ENCODE assay signal across 25 mouse cellular contexts in the genomic region with DNA sequence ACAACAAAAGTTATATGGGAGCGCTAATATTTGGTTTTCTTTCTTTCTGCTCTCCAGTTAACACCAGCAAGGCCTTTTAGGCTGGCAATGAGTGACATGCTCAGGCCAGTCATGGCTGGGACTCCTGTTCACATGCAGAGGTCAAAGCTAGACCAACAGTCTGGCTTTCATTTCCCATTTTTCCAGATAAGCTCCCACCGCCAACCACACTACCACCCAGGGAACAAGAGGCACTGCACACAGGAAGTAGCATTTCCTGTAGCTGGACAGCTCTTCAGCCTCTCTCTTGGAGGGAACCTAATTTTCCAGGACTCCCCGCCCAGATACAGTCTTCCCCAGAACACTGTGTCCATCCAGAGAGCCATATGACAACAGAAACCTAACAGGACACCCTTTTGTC.
DNase-seq lines count a peak whose midpoint lies in the region; ATAC-seq and TF ChIP-seq lines count a peak whose summit lies in the region.
"Had no signal": no experiment of that assay in that cellular context is flagged by ENCODE, and none has a peak within 500 bp of the region (broad histone marks: within the 10 kb centered on the region; RNA-seq: fewer than 3 reads in every experiment).

No protein-coding gene starts in this region.

- H3K4me1 ChIP-seq in heart, embryonic 11.5 days (ENCODE audit: control insufficient read depth, insufficient read depth, low read length): peaks cover 43% of the 10 kb centered on the region
- H3K4me1 ChIP-seq: forebrain, embryonic 15.5 days had no signal

- no peaks in the 10 kb centered on the region for H3K9me3 ChIP-seq in heart, embryonic 11.5 days (replicated peaks; ENCODE audit: control insufficient read depth, low read length)
- H3K9me3 ChIP-seq: embryonic facial prominence, embryonic 10.5 days; embryonic facial prominence, embryonic 12.5 days; forebrain, embryonic 13.5 days; forebrain, embryonic 15.5 days; G1E had no signal

- 62% methylated on average over 3 of the region's 3 CpGs for WGBS in heart, embryonic 11.5 days (ENCODE audit: insufficient replicate concordance)

- H3K27ac ChIP-seq in heart, embryonic 11.5 days (ENCODE audit: low read depth, low read length): no peak overlapping the region
- no peak overlapping the region for H3K27ac ChIP-seq in layer of hippocampus, adult 2 months
- H3K27ac ChIP-seq: embryonic facial prominence, embryonic 10.5 days; embryonic facial prominence, embryonic 12.5 days; forebrain, embryonic 13.5 days; forebrain, embryonic 15.5 days had no signal

- no peak overlapping the region for H3K9ac ChIP-seq in heart, embryonic 11.5 days (ENCODE audit: low read depth, low read length)
- H3K9ac ChIP-seq: embryonic facial prominence, embryonic 12.5 days; forebrain, embryonic 13.5 days; forebrain, embryonic 15.5 days had no signal

- no peaks in the 10 kb centered on the region for H3K27me3 ChIP-seq in heart, embryonic 11.5 days (ENCODE audit: control insufficient read depth, insufficient read depth, low read length)
- H3K27me3 ChIP-seq: CH12.LX; embryonic facial prominence, embryonic 12.5 days; forebrain, embryonic 15.5 days; Patski had no signal

- TF ChIP-seq CTCF in layer of hippocampus, adult 2 months (conservative IDR thresholded peaks at IDR 0.05): no peak

- H3K4me3 ChIP-seq in heart, embryonic 11.5 days (ENCODE audit: low read depth, low read length): no peak overlapping the region
- no peak overlapping the region for H3K4me3 ChIP-seq in layer of hippocampus, adult 2 months
- H3K4me3 ChIP-seq: embryonic facial prominence, embryonic 10.5 days; embryonic facial prominence, embryonic 12.5 days; forebrain, embryonic 13.5 days; forebrain, embryonic 15.5 days had no signal

- peak; percentile 93 for DNase-seq in heart, adult 11 months
- no peak for DNase-seq in retina, postnatal 1 day
- DNase-seq in layer of hippocampus, adult 2 months (ENCODE audit: low spot score in 2 of 2): no peak
- DNase-seq: adrenal gland, adult 8-10 months; adrenal gland, postnatal 14 days; adrenal gland, postnatal 36 days; B cell, adult 2 months; cerebellum, adult 11-12 months; cerebellum, adult 2 months; cerebellum, adult 9-10 months; cerebellum, postnatal 10 days; cerebellum, postnatal 25 days had no signal

- no peaks in the 10 kb centered on the region for H3K36me3 ChIP-seq in heart, embryonic 11.5 days (ENCODE audit: control insufficient read depth, insufficient read depth, low read length)
- H3K36me3 ChIP-seq: embryonic facial prominence, embryonic 10.5 days; embryonic facial prominence, embryonic 12.5 days; forebrain, embryonic 15.5 days; G1E had no signal

- H3K4me2 ChIP-seq in heart, embryonic 11.5 days: no peak overlapping the region
- H3K4me2 ChIP-seq: embryonic facial prominence, embryonic 12.5 days; forebrain, embryonic 13.5 days; forebrain, embryonic 15.5 days had no signal

- ATAC-seq in heart, embryonic 11.5 days (replicated peaks; ENCODE audit: insufficient number of reproducible peaks, low FRiP score, low TSS enrichment): no peak
- ATAC-seq in common myeloid progenitor, adult 5-6 weeks (replicated peaks; ENCODE audit: low read depth, poor library complexity, severe bottlenecking): peak; percentile 64
- ATAC-seq in megakaryocyte, adult 5-6 weeks (ENCODE audit: poor library complexity, severe bottlenecking): peak; percentile 86
- ATAC-seq in megakaryocyte progenitor cell, adult 5-6 weeks (replicated peaks; ENCODE audit: poor library complexity): peak; percentile 84
- ATAC-seq: activated CD4-positive, CD25-positive, alpha-beta regulatory T cell, adult 4 months; CD4-positive, CD25-positive, alpha-beta regulatory T cell, adult 4 months; forebrain, embryonic 13.5 days; forebrain, embryonic 15.5 days; Patski had no signal
